Mouse (Mus musculus): Measurements from ENCODE around the gene Smgc.
A peak's percentile ranks its signal among the peaks of the same experiment; 100 is the strongest.
"Not testable (repeated sequence)": the region's sequence is repeated elsewhere in the genome, so short reads cannot be mapped to it uniquely, and the experiment has no call there.

Smgc gene

GRCm38 (mm10) chr15:91837965-91838364 lies at the start of gene Smgc:
Gene Smgc, plus strand, starts transcription at chr15:91838265.
- no peak for DNase-seq (ENCODE audit: low spot score in 2 of 2)

- no peak for DNase-seq (ENCODE audit: low spot score in 2 of 2)
Observed at GRCm38 (mm10) chr15:91788338-91788737, 49.7 kb upstream of the Smgc start.

GRCm38 (mm10) chr15:91806463-91806862 lies 31.6 kb upstream of the Smgc start:
- DNase-seq (ENCODE audit: low spot score in 2 of 2) = peak; percentile 8 to 13

- DNase-seq (ENCODE audit: low spot score in 2 of 2) = no peak
Observed at GRCm38 (mm10) chr15:91835319-91835718, 2.7 kb upstream of the Smgc start.

- DNase-seq (ENCODE audit: low spot score in 2 of 2) = not testable (repeated sequence)
Observed at GRCm38 (mm10) chr15:91864130-91864529, 26.1 kb downstream of the Smgc start.

GRCm38 (mm10) chr15:91900245-91900644 lies 62.2 kb downstream of the Smgc start:
- DNase-seq (ENCODE audit: low spot score in 2 of 2) = no peak

- peak; percentile 32 to 42 for DNase-seq (ENCODE audit: low spot score in 2 of 2)
Observed at GRCm38 (mm10) chr15:91907046-91907445, 69.0 kb downstream of the Smgc start.

Data from left cerebral cortex, adult 9 months (tissue).